Mouse (Mus musculus) Patski (cell line): ENCODE data around the gene Polr2j. TPM values are rescaled to one million over a fixed set of nuclear protein-coding genes. Genes with fewer than 3 reads are reported as not detected.

Experiments
- ATAC-seq: fragments of 100-300 bp; one replicate; pipeline ENCODE4 v1.8.0; 2021
- CTCF ChIA-PET: fragments of 350-600 bp; sonication (Branson Sonifier 250); formaldehyde crosslinking; loops from one replicate; lab custom pipeline; 2022; ENCODE audit warnings: inconsistent platforms; lab: Charles Lee
- POLR2A ChIA-PET: fragments of 350-600 bp; sonication (Branson Sonifier 250); formaldehyde crosslinking; loops from one replicate; lab custom pipeline; 2022; ENCODE audit warnings: antibody characterized with exemption, inconsistent platforms; lab: Charles Lee
- DNase-seq: peaks from one replicate; pipeline ENCODE4 v3.0.0-alpha.2; 2011; ENCODE audit warnings: low read depth, low spot score
- H3K27me3 ChIP-seq: fragments of 371-371 bp; one replicate; pipeline ENCODE4 v1.5.1; 2021
- CTCF ChIP-seq: fragments of 100-300 bp; IDR thresholded peaks from one replicate; pipeline ENCODE4 v1.5.1; 2021
- in situ Hi-C: fragments of 300-500 bp; cut with MboI; formaldehyde crosslinking; loops from 3 replicates; pipeline ENCODE4 v1.11.1; 2018; ENCODE audit warnings: low pct_unique_long_range_greater_than_20kb, mixed read lengths
- polyA plus RNA-seq: library from polyadenylated mRNA; unstranded; gene quantifications from one replicate; pipeline ENCODE4 v1.2.3, GENCODE M21; 2021

The Polr2j gene
- 147 TPM for polyA plus RNA-seq

- CTCF ChIA-PET = interaction anchor here (0.6 to 2.5 kb wide), 5 partner anchors 11 to 53 kb away, joined by 3 to 18 read pairs (median 3); no protein-coding TSS in a partner anchor
- ATAC-seq (peak; percentile 81), DNase-seq (peak; percentile 81)
- POLR2A ChIA-PET = interaction anchor here (0.6 to 0.9 kb wide), 4 partner anchors 17 to 182 kb away, joined by 3 read pairs; partner anchors contain the start of gene Ywhag
- no peak for TF ChIP-seq CTCF
- no peaks in the 10 kb centered on the region for H3K27me3 ChIP-seq
- in situ Hi-C loops = no loop called here
Observed at GRCm38 (mm10) chr5:136115891-136116783, at the start of gene Polr2j. Gene Polr2j (plus strand): TSS chr5:136116631.

DNA sequence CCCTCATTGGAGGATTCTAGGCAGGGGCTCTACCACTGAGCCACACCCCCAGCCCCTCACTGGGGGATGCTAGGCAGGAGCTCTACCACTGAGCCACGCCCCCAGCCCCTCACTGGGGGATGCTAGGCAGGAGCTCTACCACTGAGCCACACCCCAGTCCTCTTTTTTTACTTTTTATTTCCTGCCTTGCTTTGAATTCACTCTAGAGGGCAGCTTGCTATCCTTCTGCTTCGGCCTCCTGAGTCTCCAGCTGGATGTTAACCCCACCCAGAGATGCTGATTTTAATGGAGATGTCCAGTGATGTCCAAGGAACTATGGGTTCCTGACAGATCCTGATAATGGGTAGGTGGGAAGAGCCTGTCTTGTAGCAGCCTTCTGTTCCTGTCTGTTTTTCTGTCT is 47.0 kb upstream of the Polr2j start:
- H3K27me3 ChIP-seq = no peaks in the 10 kb centered on the region
- no peak for TF ChIP-seq CTCF
- POLR2A ChIA-PET = interaction anchor here (0.8 kb wide), 1 partner anchor 26 kb away, joined by 4 read pairs; no protein-coding TSS in a partner anchor
- in situ Hi-C loops = no loop called here
- ATAC-seq = no peak
- no peak for DNase-seq
- CTCF ChIA-PET = no interaction called here

DNA sequence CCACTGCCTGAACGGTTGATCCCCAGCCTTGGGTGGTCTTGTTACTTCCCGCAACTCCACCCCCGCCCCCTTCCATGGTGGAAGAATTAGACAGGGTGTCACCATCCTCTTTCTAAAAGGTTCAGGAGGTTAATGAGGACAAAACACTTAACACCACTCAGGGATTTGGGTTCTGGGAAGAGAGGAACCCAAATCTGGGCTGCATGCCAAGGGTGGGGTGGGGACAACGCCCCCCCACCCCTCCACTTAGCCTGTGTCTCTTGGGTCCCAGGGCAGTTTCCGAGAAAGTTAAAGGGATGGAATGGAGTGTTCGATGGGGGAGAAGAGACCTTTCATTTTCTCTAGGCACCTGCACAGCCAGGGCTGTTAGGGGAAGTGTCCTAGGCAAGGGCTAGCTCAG is 43.4 kb upstream of the Polr2j start:
- DNase-seq = no peak
- no peaks in the 10 kb centered on the region for H3K27me3 ChIP-seq
- ATAC-seq = no peak
- in situ Hi-C loops = no loop called here
- CTCF ChIA-PET = no interaction called here
- no peak for TF ChIP-seq CTCF
- POLR2A ChIA-PET = no interaction called here

- TF ChIP-seq CTCF = no peak
- H3K27me3 ChIP-seq = no peaks in the 10 kb centered on the region
- POLR2A ChIA-PET = no interaction called here
- CTCF ChIA-PET = no interaction called here
- DNase-seq (no peak), ATAC-seq (no peak)
- in situ Hi-C loops = no loop called here
Observed at GRCm38 (mm10) chr5:136073526-136073925, 42.9 kb upstream of the Polr2j start.

DNA sequence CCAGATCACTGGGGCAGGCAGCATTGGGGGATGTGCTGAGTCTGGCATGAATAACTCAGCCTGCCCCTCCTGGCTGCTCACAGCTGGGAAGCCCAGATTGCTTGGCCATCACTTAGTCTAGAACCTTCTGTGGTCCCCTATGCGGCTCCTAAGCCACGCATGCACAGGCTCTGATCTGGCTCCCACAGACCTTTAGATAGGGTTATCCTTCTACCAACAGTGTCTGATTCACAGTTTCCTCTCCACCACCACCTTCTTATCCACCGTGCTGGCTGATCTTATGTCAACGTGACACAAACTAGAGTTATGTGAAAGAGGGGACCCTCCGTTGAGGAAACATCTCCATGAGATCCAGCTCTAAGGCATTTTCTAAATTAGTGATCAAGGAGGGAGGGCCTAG is 41.4 kb upstream of the Polr2j start:
- POLR2A ChIA-PET = no interaction called here

GRCm38 (mm10) chr5:136076284-136076683 is 40.1 kb upstream of the Polr2j start:
- POLR2A ChIA-PET = no interaction called here
- TF ChIP-seq CTCF = no peak
- ATAC-seq = no peak
- in situ Hi-C loops = no loop called here
- no peaks in the 10 kb centered on the region for H3K27me3 ChIP-seq
- CTCF ChIA-PET = interaction anchor here (0.6 to 1.6 kb wide), 2 partner anchors 31 to 43 kb away, joined by 3 read pairs; no protein-coding TSS in a partner anchor
- no peak for DNase-seq

More for the DNA sequence above, 41.4 kb upstream of the Polr2j start:
- no peak for TF ChIP-seq CTCF
- no peak for DNase-seq
- in situ Hi-C loops = no loop called here
- no peak for ATAC-seq
- no peaks in the 10 kb centered on the region for H3K27me3 ChIP-seq
- CTCF ChIA-PET = no interaction called here

DNA sequence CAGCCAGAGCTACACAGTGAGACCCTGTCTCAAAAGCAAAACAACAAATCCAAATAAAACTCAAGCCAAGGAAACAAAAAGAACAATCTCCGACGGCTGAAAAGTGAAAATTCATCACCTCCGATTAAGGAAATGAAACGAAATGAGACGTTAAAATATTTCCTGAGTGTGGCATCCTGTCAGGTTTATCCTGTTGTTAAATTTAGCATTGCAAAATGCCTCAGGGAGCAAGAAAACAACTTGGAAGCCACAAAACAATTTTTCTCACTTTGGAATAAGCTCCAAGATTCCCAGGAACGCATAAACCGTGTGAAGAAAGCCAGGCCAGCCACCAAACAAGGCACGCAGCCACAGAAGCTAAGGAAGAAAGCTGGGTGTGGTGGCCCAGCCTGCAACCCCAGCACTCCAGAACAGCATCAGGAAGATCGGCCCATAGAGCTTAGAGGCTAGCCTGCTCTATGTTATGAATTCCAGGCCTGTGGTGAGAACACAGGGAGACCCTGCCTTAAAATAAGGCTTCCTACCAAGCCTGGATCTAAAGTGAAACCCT is 39.4 kb upstream of the Polr2j start:
- no peaks in the 10 kb centered on the region for H3K27me3 ChIP-seq
- ChIA-PET CTCF (interaction anchor here (1.2 to 1.6 kb wide), 3 partner anchors 32 to 95 kb away, joined by 3 read pairs; no protein-coding TSS in a partner anchor), POLR2A (no interaction called here)
- no peak for ATAC-seq
- in situ Hi-C loops = no loop called here
- no peak for DNase-seq
- TF ChIP-seq CTCF = no peak

DNA sequence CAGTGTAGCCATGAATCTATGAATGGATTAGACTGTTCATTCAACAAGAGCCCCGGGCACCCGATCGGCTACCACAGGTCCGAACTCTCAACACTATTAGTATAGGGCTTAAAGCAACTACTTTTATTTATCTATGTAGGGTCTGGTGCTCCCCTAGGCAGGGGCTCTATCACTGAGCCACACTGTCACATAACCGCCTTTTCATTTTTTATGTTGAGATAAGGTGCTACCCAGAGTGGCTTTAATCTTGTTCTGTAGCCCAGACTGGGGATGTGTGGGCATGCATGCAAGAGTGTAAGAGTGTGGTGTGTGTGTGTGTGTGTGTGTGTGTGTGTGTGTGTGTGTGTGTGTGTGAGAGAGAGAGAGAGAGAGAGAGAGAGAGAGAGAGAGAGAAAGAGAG is 38.3 kb upstream of the Polr2j start:
- CTCF ChIA-PET = interaction anchor here (1.5 kb wide), 1 partner anchor 50 kb away, joined by 3 read pairs; no protein-coding TSS in a partner anchor
- DNase-seq (no peak), ATAC-seq (no peak)
- in situ Hi-C loops = no loop called here
- TF ChIP-seq CTCF = no peak
- no peaks in the 10 kb centered on the region for H3K27me3 ChIP-seq
- POLR2A ChIA-PET = no interaction called here

- in situ Hi-C loops = no loop called here
- no peak for ATAC-seq
- no peak for TF ChIP-seq CTCF
- H3K27me3 ChIP-seq = no peaks in the 10 kb centered on the region
- ChIA-PET POLR2A (no interaction called here), CTCF (interaction anchor here (1.4 kb wide), 1 partner anchor 20 kb away, joined by 3 read pairs; no protein-coding TSS in a partner anchor)
- no peak for DNase-seq
Observed at GRCm38 (mm10) chr5:136082345-136082744, 34.1 kb upstream of the Polr2j start.

DNA sequence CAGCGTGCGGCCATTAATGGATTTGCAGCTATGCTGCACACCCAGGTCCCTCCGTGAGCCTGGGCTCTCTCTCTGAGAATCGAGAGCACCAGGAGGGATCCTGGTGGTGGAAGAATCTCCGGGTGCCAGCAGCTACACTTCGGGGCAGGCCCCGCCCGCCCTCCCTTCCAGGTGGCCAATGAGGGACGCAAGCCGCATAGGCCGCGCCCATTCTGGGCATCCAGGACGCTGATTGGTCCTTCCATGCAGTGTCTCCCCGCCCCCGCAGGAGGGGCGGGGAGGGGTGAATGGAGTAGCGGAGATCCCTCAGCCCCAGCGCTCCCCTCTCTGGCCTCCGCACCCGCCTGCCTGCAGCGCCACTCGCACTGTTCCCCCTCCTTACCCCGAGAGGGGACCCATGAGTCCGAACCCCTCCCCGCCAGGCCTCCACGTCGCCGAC is 32.7 kb upstream of the Polr2j start, which contains the start of gene Rasa4:
Rasa4 (plus strand) TSS at position 248 of the 439 bp plus-strand sequence.
- in situ Hi-C loops = no loop called here
- POLR2A ChIA-PET = no interaction called here
- no peaks in the 10 kb centered on the region for H3K27me3 ChIP-seq
- DNase-seq (peak; percentile 70), ATAC-seq (peak; percentile 93)
- CTCF ChIA-PET = no interaction called here
- TF ChIP-seq CTCF = no peak
